Mouse (Mus musculus): Measurements from ENCODE around the gene Noxred1. TPM values are rescaled to one million over a fixed set of nuclear protein-coding genes. Genes with fewer than 3 reads are reported as not detected.

Noxred1 gene
- polyA plus RNA-seq, 1 experiment from 2014 or later, result 0.94 TPM

- no peaks in the 10 kb centered on the region for H3K27me3 ChIP-seq (replicated peaks; ENCODE audit: control insufficient read depth, insufficient read depth, low read length)
- no peak overlapping the region for H3K27ac ChIP-seq (ENCODE audit: low read depth, low read length)
- H3K9me3 ChIP-seq (ENCODE audit: control insufficient read depth, low read length), result no peaks in the 10 kb centered on the region
- H3K4me2 ChIP-seq (ENCODE audit: low read length), result no peak overlapping the region
- ATAC-seq, result no peak
- H3K9ac ChIP-seq (ENCODE audit: low read depth, low read length), result no peak overlapping the region
- no peak overlapping the region for H3K4me3 ChIP-seq (ENCODE audit: low read length)
- H3K4me1 ChIP-seq (ENCODE audit: control insufficient read depth, insufficient read depth, low read depth, low read length), result no peaks in the 10 kb centered on the region
- peaks cover 59% of the 10 kb centered on the region for H3K36me3 ChIP-seq (ENCODE audit: control insufficient read depth, insufficient read depth, low read length)
- WGBS, result 95% methylated on average over 6 of the region's 6 CpGs
These were observed 15.3 kb upstream of the Noxred1 start for GRCm38 (mm10) chr12:87253878-87254277.

GRCm38 (mm10) chr12:87250161-87250560 is 11.6 kb upstream of the Noxred1 start:
- no peak for ATAC-seq
- no peak overlapping the region for H3K4me2 ChIP-seq (ENCODE audit: low read length)
- H3K36me3 ChIP-seq (ENCODE audit: control insufficient read depth, insufficient read depth, low read length), result peaks cover 57% of the 10 kb centered on the region

GRCm38 (mm10) chr12:87236882-87237483 is 1.5 kb downstream of the Noxred1 start:
- no peak for ATAC-seq
- H3K27ac ChIP-seq (ENCODE audit: low read depth, low read length), result no peak overlapping the region
- no peaks in the 10 kb centered on the region for H3K9me3 ChIP-seq (ENCODE audit: control insufficient read depth, low read length)
- no peaks in the 10 kb centered on the region for H3K4me1 ChIP-seq (ENCODE audit: control insufficient read depth, insufficient read depth, low read depth, low read length)
- no peaks in the 10 kb centered on the region for H3K27me3 ChIP-seq (replicated peaks; ENCODE audit: control insufficient read depth, insufficient read depth, low read length)
- H3K36me3 ChIP-seq (ENCODE audit: control insufficient read depth, insufficient read depth, low read length), result peaks cover 22% of the 10 kb centered on the region
- WGBS, result 88% methylated on average over 5 of the region's 5 CpGs
- H3K4me2 ChIP-seq (ENCODE audit: low read length), result no peak overlapping the region
- H3K4me3 ChIP-seq (ENCODE audit: low read length), result no peak overlapping the region
- no peak overlapping the region for H3K9ac ChIP-seq (ENCODE audit: low read depth, low read length)

More at GRCm38 (mm10) chr12:87250161-87250560, 11.6 kb upstream of the Noxred1 start:
- Histone ChIP-seq H3K9me3 (ENCODE audit: control insufficient read depth, low read length) (no peaks in the 10 kb centered on the region), H3K9ac (ENCODE audit: low read depth, low read length) (no peak overlapping the region), H3K4me3 (ENCODE audit: low read length) (no peak overlapping the region), H3K27ac (ENCODE audit: low read depth, low read length) (no peak overlapping the region), H3K4me1 (ENCODE audit: control insufficient read depth, insufficient read depth, low read depth, low read length) (no peaks in the 10 kb centered on the region), H3K27me3 (replicated peaks; ENCODE audit: control insufficient read depth, insufficient read depth, low read length) (no peaks in the 10 kb centered on the region)
- WGBS, result 97% methylated on average over 6 of the region's 6 CpGs

- Histone ChIP-seq H3K4me3 (ENCODE audit: low read length) (no peak overlapping the region), H3K36me3 (ENCODE audit: control insufficient read depth, insufficient read depth, low read length) (no peaks in the 10 kb centered on the region), H3K27ac (ENCODE audit: low read depth, low read length) (no peak overlapping the region), H3K9me3 (ENCODE audit: control insufficient read depth, low read length) (no peaks in the 10 kb centered on the region), H3K4me1 (ENCODE audit: control insufficient read depth, insufficient read depth, low read depth, low read length) (no peaks in the 10 kb centered on the region), H3K9ac (ENCODE audit: low read depth, low read length) (no peak overlapping the region), H3K27me3 (replicated peaks; ENCODE audit: control insufficient read depth, insufficient read depth, low read length) (no peaks in the 10 kb centered on the region), H3K4me2 (ENCODE audit: low read length) (no peak overlapping the region)
- no peak for ATAC-seq
These were observed 8.1 kb downstream of the Noxred1 start for GRCm38 (mm10) chr12:87230379-87230895.

- Histone ChIP-seq H3K9ac (ENCODE audit: low read depth, low read length) (no peak overlapping the region), H3K36me3 (ENCODE audit: control insufficient read depth, insufficient read depth, low read length) (no peaks in the 10 kb centered on the region), H3K4me2 (ENCODE audit: low read length) (no peak overlapping the region), H3K4me1 (ENCODE audit: control insufficient read depth, insufficient read depth, low read depth, low read length) (no peaks in the 10 kb centered on the region), H3K27ac (ENCODE audit: low read depth, low read length) (no peak overlapping the region), H3K9me3 (ENCODE audit: control insufficient read depth, low read length) (no peaks in the 10 kb centered on the region), H3K27me3 (replicated peaks; ENCODE audit: control insufficient read depth, insufficient read depth, low read length) (no peaks in the 10 kb centered on the region), H3K4me3 (ENCODE audit: low read length) (no peak overlapping the region)
- ATAC-seq, result no peak
- 95% methylated on average over 2 of the region's 2 CpGs for WGBS
These were observed 8.9 kb downstream of the Noxred1 start for GRCm38 (mm10) chr12:87229633-87230032.

- Histone ChIP-seq H3K4me3 (ENCODE audit: low read length) (no peak overlapping the region), H3K9ac (ENCODE audit: low read depth, low read length) (no peak overlapping the region), H3K27me3 (replicated peaks; ENCODE audit: control insufficient read depth, insufficient read depth, low read length) (no peaks in the 10 kb centered on the region), H3K4me1 (ENCODE audit: control insufficient read depth, insufficient read depth, low read depth, low read length) (no peaks in the 10 kb centered on the region), H3K27ac (ENCODE audit: low read depth, low read length) (no peak overlapping the region), H3K36me3 (ENCODE audit: control insufficient read depth, insufficient read depth, low read length) (no peaks in the 10 kb centered on the region), H3K4me2 (ENCODE audit: low read length) (no peak overlapping the region), H3K9me3 (ENCODE audit: control insufficient read depth, low read length) (no peaks in the 10 kb centered on the region)
- ATAC-seq, result no peak
- 80% methylated on average over 7 of the region's 7 CpGs for WGBS
These were observed 11.7 kb downstream of the Noxred1 start for GRCm38 (mm10) chr12:87226801-87227200.

GRCm38 (mm10) chr12:87224950-87225349 is 13.6 kb downstream of the Noxred1 start:
- Histone ChIP-seq H3K9me3 (ENCODE audit: control insufficient read depth, low read length) (no peaks in the 10 kb centered on the region), H3K4me1 (ENCODE audit: control insufficient read depth, insufficient read depth, low read depth, low read length) (no peaks in the 10 kb centered on the region), H3K27me3 (replicated peaks; ENCODE audit: control insufficient read depth, insufficient read depth, low read length) (no peaks in the 10 kb centered on the region), H3K36me3 (ENCODE audit: control insufficient read depth, insufficient read depth, low read length) (no peaks in the 10 kb centered on the region), H3K27ac (ENCODE audit: low read depth, low read length) (no peak overlapping the region), H3K4me2 (ENCODE audit: low read length) (no peak overlapping the region), H3K9ac (ENCODE audit: low read depth, low read length) (no peak overlapping the region), H3K4me3 (ENCODE audit: low read length) (no peak overlapping the region)
- 81% methylated on average over 10 of the region's 10 CpGs for WGBS
- no peak for ATAC-seq

GRCm38 (mm10) chr12:87219362-87219761 is 19.2 kb downstream of the Noxred1 start:
- Histone ChIP-seq H3K4me1 (ENCODE audit: control insufficient read depth, insufficient read depth, low read depth, low read length) (no peaks in the 10 kb centered on the region), H3K27ac (ENCODE audit: low read depth, low read length) (no peak overlapping the region), H3K27me3 (replicated peaks; ENCODE audit: control insufficient read depth, insufficient read depth, low read length) (no peaks in the 10 kb centered on the region), H3K36me3 (ENCODE audit: control insufficient read depth, insufficient read depth, low read length) (no peaks in the 10 kb centered on the region), H3K9me3 (ENCODE audit: control insufficient read depth, low read length) (no peaks in the 10 kb centered on the region), H3K4me3 (ENCODE audit: low read length) (no peak overlapping the region), H3K4me2 (ENCODE audit: low read length) (no peak overlapping the region), H3K9ac (ENCODE audit: low read depth, low read length) (no peak overlapping the region)
- 0 out of 2 replicates have a peak, but pooled peaks have one; percentile 27 for ATAC-seq
- WGBS, result 69% methylated on average over 7 of the region's 7 CpGs

GRCm38 (mm10) chr12:87217596-87217995 is 20.9 kb downstream of the Noxred1 start:
- no peaks in the 10 kb centered on the region for H3K4me1 ChIP-seq (ENCODE audit: control insufficient read depth, insufficient read depth, low read depth, low read length)
- ATAC-seq, result no peak
- H3K9ac ChIP-seq (ENCODE audit: low read depth, low read length), result no peak overlapping the region
- no peaks in the 10 kb centered on the region for H3K9me3 ChIP-seq (ENCODE audit: control insufficient read depth, low read length)
- no peaks in the 10 kb centered on the region for H3K36me3 ChIP-seq (ENCODE audit: control insufficient read depth, insufficient read depth, low read length)
- no peak overlapping the region for H3K4me2 ChIP-seq (ENCODE audit: low read length)
- H3K4me3 ChIP-seq (ENCODE audit: low read length), result no peak overlapping the region
- no peaks in the 10 kb centered on the region for H3K27me3 ChIP-seq (replicated peaks; ENCODE audit: control insufficient read depth, insufficient read depth, low read length)
- H3K27ac ChIP-seq (ENCODE audit: low read depth, low read length), result no peak overlapping the region

Data from hindbrain, embryonic 16.5 days (tissue).